Mouse (Mus musculus) megakaryocyte, embryonic 14.5 days (primary cell): ENCODE results near the gene Exd1.

Experiments
- FLI1 ChIP-seq: IDR thresholded peaks from 2 replicates; pipeline ENCODE4 v1.6.1; 2012; ENCODE audit warnings: low read length, inconsistent platforms, mixed read lengths
- GATA1 ChIP-seq: IDR thresholded peaks from 3 replicates; pipeline ENCODE4 v1.6.1; 2012; ENCODE audit warnings: mixed read lengths, low read length, inconsistent platforms, borderline replicate concordance

- TF ChIP-seq GATA1 (no peak), FLI1 (no peak)
Observed at GRCm38 (mm10) chr2:119482307-119482706, 65.1 kb downstream of the Exd1 start.
